Mouse (Mus musculus): Measurements from ENCODE around the gene Rdh16f1. TPM values are rescaled to one million over a fixed set of nuclear protein-coding genes. Genes with fewer than 3 reads are reported as not detected.
A peak's percentile ranks its signal among the peaks of the same experiment; 100 is the strongest.

Rdh16f1 gene
- 0.09 TPM in 1 of 2 replicates, not detected in the other for polyA plus RNA-seq (2016; fragmentation: Nextera tagmentation; extraction: Ambion mirVana)

- no peak within 1 kb of the TSS for H3K27ac ChIP-seq (replicated peaks)
- H3K4me1 ChIP-seq, result no peaks in the 10 kb centered on the region
- H3K9me3 ChIP-seq, result no peaks in the 10 kb centered on the region
- 78% methylated on average over 9 of the region's 9 CpGs for WGBS
- H3K4me3 ChIP-seq, result no peak within 1 kb of the TSS
- H3K27me3 ChIP-seq, result no peaks in the 10 kb centered on the region
- H3K4me2 ChIP-seq (replicated peaks), result no peak within 1 kb of the TSS
- H3K36me3 ChIP-seq, result no peaks in the 10 kb centered on the region
- ATAC-seq (ENCODE audit: low FRiP score, low read depth), result no peak
- H3K9ac ChIP-seq (replicated peaks), result no peak within 1 kb of the TSS
These were observed at the start of gene Rdh16f1, which contains the start of gene Rdh1 for GRCm38 (mm10) chr10:127759181-127760110. TSS of gene Rdh16f1 (plus strand) at chr10:127759787. TSS of gene Rdh1 (plus strand) at chr10:127759721.

GRCm38 (mm10) chr10:127710331-127710730 lies 49.3 kb upstream of the Rdh16f1 start:
- Histone ChIP-seq H3K4me2 (replicated peaks) (no peak overlapping the region), H3K9me3 (no peaks in the 10 kb centered on the region), H3K4me1 (no peaks in the 10 kb centered on the region), H3K27me3 (no peaks in the 10 kb centered on the region), H3K9ac (replicated peaks) (no peak overlapping the region), H3K4me3 (no peak overlapping the region), H3K36me3 (no peaks in the 10 kb centered on the region), H3K27ac (replicated peaks) (no peak overlapping the region)
- ATAC-seq (ENCODE audit: low FRiP score, low read depth), result no peak
- WGBS, result 85% methylated on average over 13 of the region's 13 CpGs

- no peak overlapping the region for H3K4me3 ChIP-seq
- H3K27ac ChIP-seq (replicated peaks), result no peak overlapping the region
- 85% methylated on average over 6 of the region's 6 CpGs for WGBS
- no peaks in the 10 kb centered on the region for H3K9me3 ChIP-seq
- H3K36me3 ChIP-seq, result no peaks in the 10 kb centered on the region
- H3K4me2 ChIP-seq (replicated peaks), result no peak overlapping the region
- H3K4me1 ChIP-seq, result no peaks in the 10 kb centered on the region
- H3K27me3 ChIP-seq, result no peaks in the 10 kb centered on the region
- no peak for ATAC-seq (ENCODE audit: low FRiP score, low read depth)
- H3K9ac ChIP-seq (replicated peaks), result no peak overlapping the region
These were observed 46.9 kb upstream of the Rdh16f1 start for GRCm38 (mm10) chr10:127712736-127713135.

- Histone ChIP-seq H3K36me3 (no peaks in the 10 kb centered on the region), H3K9me3 (no peaks in the 10 kb centered on the region), H3K4me3 (no peak overlapping the region), H3K4me1 (peaks cover 30% of the 10 kb centered on the region), H3K4me2 (replicated peaks) (peak overlapping the region; percentile 45), H3K9ac (replicated peaks) (peak overlapping the region; percentile 39; the same call in 1 of the 2 replicates), H3K27ac (replicated peaks) (peak overlapping the region; percentile 61), H3K27me3 (peaks cover 30% of the 10 kb centered on the region)
- ATAC-seq (ENCODE audit: low FRiP score, low read depth), result peak; percentile 69
- WGBS, result 9% methylated on average over 20 of the region's 20 CpGs
These were observed 37.7 kb upstream of the Rdh16f1 start for GRCm38 (mm10) chr10:127721671-127722418.

GRCm38 (mm10) chr10:127724178-127724577 lies 35.4 kb upstream of the Rdh16f1 start, which contains the start of gene Tac2:
TSS of gene Tac2 (plus strand) at chr10:127724478.
- Histone ChIP-seq H3K27me3 (peaks cover 47% of the 10 kb centered on the region), H3K4me3 (no peak within 1 kb of the TSS), H3K4me2 (replicated peaks) (no peak within 1 kb of the TSS), H3K9me3 (no peaks in the 10 kb centered on the region), H3K4me1 (peaks cover 30% of the 10 kb centered on the region), H3K27ac (replicated peaks) (no peak within 1 kb of the TSS), H3K9ac (replicated peaks) (no peak within 1 kb of the TSS), H3K36me3 (no peaks in the 10 kb centered on the region)
- WGBS, result 85% methylated on average over 3 of the region's 3 CpGs
- ATAC-seq (ENCODE audit: low FRiP score, low read depth), result no peak

GRCm38 (mm10) chr10:127725136-127725535 lies 34.5 kb upstream of the Rdh16f1 start:
- Histone ChIP-seq H3K36me3 (no peaks in the 10 kb centered on the region), H3K4me3 (no peak overlapping the region), H3K9me3 (no peaks in the 10 kb centered on the region), H3K4me2 (replicated peaks) (no peak overlapping the region), H3K9ac (replicated peaks) (no peak overlapping the region), H3K27ac (replicated peaks) (no peak overlapping the region), H3K4me1 (peaks cover 28% of the 10 kb centered on the region), H3K27me3 (peaks cover 42% of the 10 kb centered on the region)
- ATAC-seq (ENCODE audit: low FRiP score, low read depth), result no peak
- WGBS, result 95% methylated on average over 4 of the region's 4 CpGs

GRCm38 (mm10) chr10:127728437-127728836 lies 31.1 kb upstream of the Rdh16f1 start:
- 87% methylated on average over 8 of the region's 8 CpGs for WGBS
- no peak for ATAC-seq (ENCODE audit: low FRiP score, low read depth)

GRCm38 (mm10) chr10:127730285-127730932 lies 29.2 kb upstream of the Rdh16f1 start:
- Histone ChIP-seq H3K9ac (replicated peaks) (no peak overlapping the region), H3K4me2 (replicated peaks) (no peak overlapping the region), H3K4me1 (peaks cover 12% of the 10 kb centered on the region), H3K36me3 (no peaks in the 10 kb centered on the region), H3K4me3 (no peak overlapping the region), H3K9me3 (no peaks in the 10 kb centered on the region), H3K27me3 (peaks cover 37% of the 10 kb centered on the region), H3K27ac (replicated peaks) (no peak overlapping the region)
- WGBS, result 51% methylated on average over 11 of the region's 11 CpGs
- no peak for ATAC-seq (ENCODE audit: low FRiP score, low read depth)

More at GRCm38 (mm10) chr10:127728437-127728836, 31.1 kb upstream of the Rdh16f1 start:
- no peaks in the 10 kb centered on the region for H3K9me3 ChIP-seq
- H3K36me3 ChIP-seq, result no peaks in the 10 kb centered on the region
- no peak overlapping the region for H3K9ac ChIP-seq (replicated peaks)
- H3K4me3 ChIP-seq, result no peak overlapping the region
- no peak overlapping the region for H3K27ac ChIP-seq (replicated peaks)
- peaks cover 12% of the 10 kb centered on the region for H3K4me1 ChIP-seq
- peaks cover 37% of the 10 kb centered on the region for H3K27me3 ChIP-seq
- no peak overlapping the region for H3K4me2 ChIP-seq (replicated peaks)

- Histone ChIP-seq H3K9me3 (no peaks in the 10 kb centered on the region), H3K27me3 (peaks cover 32% of the 10 kb centered on the region), H3K27ac (replicated peaks) (no peak overlapping the region), H3K9ac (replicated peaks) (no peak overlapping the region), H3K4me2 (replicated peaks) (no peak overlapping the region), H3K4me3 (no peak overlapping the region), H3K36me3 (no peaks in the 10 kb centered on the region), H3K4me1 (peaks cover 12% of the 10 kb centered on the region)
- no peak for ATAC-seq (ENCODE audit: low FRiP score, low read depth)
- 19% methylated on average over 9 of the region's 9 CpGs for WGBS
These were observed 28.7 kb upstream of the Rdh16f1 start for GRCm38 (mm10) chr10:127730933-127731310.

- Histone ChIP-seq H3K4me3 (no peak overlapping the region), H3K27me3 (peaks cover 31% of the 10 kb centered on the region), H3K27ac (replicated peaks) (no peak overlapping the region), H3K9ac (replicated peaks) (no peak overlapping the region), H3K4me2 (replicated peaks) (no peak overlapping the region), H3K36me3 (no peaks in the 10 kb centered on the region), H3K4me1 (peaks cover 12% of the 10 kb centered on the region), H3K9me3 (no peaks in the 10 kb centered on the region)
- no peak for ATAC-seq (ENCODE audit: low FRiP score, low read depth)
- 37% methylated on average over 5 of the region's 5 CpGs for WGBS
These were observed 28.2 kb upstream of the Rdh16f1 start for GRCm38 (mm10) chr10:127731397-127731796.

GRCm38 (mm10) chr10:127734434-127734833 lies 25.2 kb upstream of the Rdh16f1 start:
- peaks cover 15% of the 10 kb centered on the region for H3K4me1 ChIP-seq
- H3K4me2 ChIP-seq (replicated peaks), result no peak overlapping the region
- H3K9ac ChIP-seq (replicated peaks), result no peak overlapping the region
- peaks cover 9% of the 10 kb centered on the region; the same call in 1 of the 2 replicates for H3K27me3 ChIP-seq
- WGBS, result 53% methylated on average over 5 of the region's 5 CpGs
- no peak overlapping the region for H3K27ac ChIP-seq (replicated peaks)
- H3K9me3 ChIP-seq, result no peaks in the 10 kb centered on the region
- no peak for ATAC-seq (ENCODE audit: low FRiP score, low read depth)
- no peaks in the 10 kb centered on the region for H3K36me3 ChIP-seq
- H3K4me3 ChIP-seq, result no peak overlapping the region

Measured in midbrain, embryonic 12.5 days (tissue).